Comparison of ENCODE assay signal across 8 mouse cellular contexts in genomic region chr17:80480855-80481224, GRCm38 (mm10). TPM values are rescaled to one million over a fixed set of nuclear protein-coding genes. Genes with fewer than 3 reads are reported as not detected.
A peak's percentile ranks its signal among the peaks of the same experiment; 100 is the strongest.
DNase-seq lines count a peak whose midpoint lies in the region; ATAC-seq and TF ChIP-seq lines count a peak whose summit lies in the region.

No protein-coding gene starts in this region.

- H3K4me1 ChIP-seq in heart, embryonic 11.5 days (ENCODE audit: control insufficient read depth, insufficient read depth, low read length): peaks cover 14% of the 10 kb centered on the region
- peaks cover 53% of the 10 kb centered on the region for H3K4me1 ChIP-seq in E14TG2a.4 (replicated peaks; ENCODE audit: low read depth, low read length)
- H3K4me1 ChIP-seq in forebrain, postnatal 0 days (ENCODE audit: insufficient read depth): peaks cover 22% of the 10 kb centered on the region
- H3K4me1 ChIP-seq in liver, embryonic 16.5 days (ENCODE audit: control insufficient read depth, low read depth, low read length): peaks cover 29% of the 10 kb centered on the region

- peak overlapping the region; percentile 80 for H3K4me2 ChIP-seq in heart, embryonic 11.5 days
- H3K4me2 ChIP-seq in forebrain, postnatal 0 days (ENCODE audit: low read depth): peak overlapping the region; percentile 68
- H3K4me2 ChIP-seq in liver, embryonic 16.5 days (ENCODE audit: low read depth, low read length): peak overlapping the region; percentile 85

- peak overlapping the region; percentile 96 for H3K9ac ChIP-seq in heart, embryonic 11.5 days (ENCODE audit: low read depth, low read length)
- H3K9ac ChIP-seq in forebrain, postnatal 0 days: peak overlapping the region; percentile 84
- peak overlapping the region; percentile 92; the same call in 1 of the 2 replicates for H3K9ac ChIP-seq in liver, embryonic 16.5 days (ENCODE audit: low read depth, low read length)

- H3K27me3 ChIP-seq in heart, embryonic 11.5 days (ENCODE audit: control insufficient read depth, insufficient read depth, low read length): no peaks in the 10 kb centered on the region
- H3K27me3 ChIP-seq in E14TG2a.4 (ENCODE audit: insufficient read depth, low read length): no peaks in the 10 kb centered on the region
- no peaks in the 10 kb centered on the region for H3K27me3 ChIP-seq in forebrain, postnatal 0 days (ENCODE audit: insufficient read depth, low read length)
- no peaks in the 10 kb centered on the region for H3K27me3 ChIP-seq in liver, embryonic 16.5 days (ENCODE audit: control insufficient read depth, insufficient read depth, low read depth, low read length)

- no peaks in the 10 kb centered on the region for H3K9me3 ChIP-seq in heart, embryonic 11.5 days (replicated peaks; ENCODE audit: control insufficient read depth, low read length)
- no peaks in the 10 kb centered on the region for H3K9me3 ChIP-seq in E14TG2a.4 (ENCODE audit: low read length)
- H3K9me3 ChIP-seq in forebrain, postnatal 0 days (ENCODE audit: low read length): no peaks in the 10 kb centered on the region
- H3K9me3 ChIP-seq in liver, embryonic 16.5 days (replicated peaks; ENCODE audit: control insufficient read depth, low read length): no peaks in the 10 kb centered on the region

- no peak for DNase-seq in heart, adult 18-20 months
- no peak for DNase-seq in forebrain, postnatal 0 days
- no peak for DNase-seq in urinary bladder, postnatal 25 days (ENCODE audit: low spot score)
- no peak for DNase-seq in cerebellum, postnatal 10 days
- DNase-seq in left cerebral cortex, adult 11 months (ENCODE audit: low spot score): no peak

- no peak for TF ChIP-seq CTCF in E14TG2a.4 (conservative IDR thresholded peaks at IDR 0.05; ENCODE audit: low read length)
- TF ChIP-seq CTCF in forebrain, postnatal 0 days (IDR thresholded peaks at IDR 0.05; ENCODE audit: low read depth): no peak

- 0 out of 2 replicates have a peak, but pooled peaks cover 2% of the 10 kb centered on the region for H3K36me3 ChIP-seq in heart, embryonic 11.5 days (ENCODE audit: control insufficient read depth, insufficient read depth, low read length)
- H3K36me3 ChIP-seq in E14TG2a.4 (ENCODE audit: insufficient read depth, low read length): peaks cover 20% of the 10 kb centered on the region
- H3K36me3 ChIP-seq in forebrain, postnatal 0 days (ENCODE audit: insufficient read depth): 0 out of 2 replicates have a peak, but pooled peaks cover 3% of the 10 kb centered on the region
- H3K36me3 ChIP-seq in liver, embryonic 16.5 days (ENCODE audit: control insufficient read depth, insufficient read depth): no peaks in the 10 kb centered on the region

- WGBS in heart, embryonic 11.5 days (ENCODE audit: insufficient replicate concordance): 49% methylated on average over 7 of the region's 7 CpGs
- 20% methylated on average over 7 of the region's 7 CpGs for WGBS in forebrain, postnatal 0 days
- 39% methylated on average over 7 of the region's 7 CpGs for WGBS in liver, embryonic 16.5 days (ENCODE audit: insufficient replicate concordance)

- peak overlapping the region; percentile 97 for H3K4me3 ChIP-seq in heart, embryonic 11.5 days (ENCODE audit: low read depth, low read length)
- peak overlapping the region; percentile 90 for H3K4me3 ChIP-seq in E14TG2a.4 (replicated peaks; ENCODE audit: low read length)
- H3K4me3 ChIP-seq in forebrain, postnatal 0 days (ENCODE audit: low read depth, low read length): peak overlapping the region; percentile 94
- peak overlapping the region; percentile 90 for H3K4me3 ChIP-seq in liver, embryonic 16.5 days (ENCODE audit: low read depth, low read length)

- H3K27ac ChIP-seq in heart, embryonic 11.5 days (ENCODE audit: low read depth, low read length): peak overlapping the region; percentile 93; the same call in 1 of the 2 replicates
- peak overlapping the region; percentile 96 for H3K27ac ChIP-seq in forebrain, postnatal 0 days (ENCODE audit: low read depth, low read length)
- peak overlapping the region; percentile 92 for H3K27ac ChIP-seq in liver, embryonic 16.5 days (ENCODE audit: low read length)

- no peak for ATAC-seq in heart, embryonic 11.5 days (replicated peaks; ENCODE audit: insufficient number of reproducible peaks, low FRiP score, low TSS enrichment)
- ATAC-seq in forebrain, postnatal 0 days: no peak; the same call in 1 of the 2 replicates
- no peak for ATAC-seq in liver, embryonic 16.5 days (ENCODE audit: low read depth)

RNA-seq across cellular contexts. Expression of gene Sos1, which starts 0.6 kb away (rescaled TPM):
- polyA plus RNA-seq in heart, embryonic 11.5 days (2014; fragmentation: Nextera tagmentation; extraction: Ambion mirVana): 4.9 and 5.5 TPM in 2 replicates
- total RNA-seq in heart, adult 18-20 months (2021): 10 to 100 TPM; 10.2 to 10.8 TPM
- total RNA-seq in forebrain, postnatal 0 days (2014; rRNA removed): 20.9 and 29.3 TPM in 2 replicates
- polyA plus RNA-seq in forebrain, postnatal 0 days (2015; fragmentation: Nextera tagmentation; extraction: Ambion mirVana): 3.3 and 5.2 TPM in 2 replicates
- 0.76 and 0.85 TPM in 2 replicates for polyA plus RNA-seq in liver, embryonic 16.5 days (2015; fragmentation: Nextera tagmentation; extraction: Ambion mirVana)
